Mouse (Mus musculus) kidney, adult 2 months (tissue): ENCODE measurements around the gene Gm14085. TPM values are rescaled to one million over a fixed set of nuclear protein-coding genes. Genes with fewer than 3 reads are reported as not detected.
A peak's percentile ranks its signal among the peaks of the same experiment; 100 is the strongest.

Experiments used
- DNase-seq: peaks from one replicate; pipeline ENCODE4 v3.0.0; 2021
- H3K27ac ChIP-seq: fragments of 200-500 bp; 2 replicates; pipeline ENCODE4 v1.5.1; 2012; ENCODE audit warnings: low read depth, low read length, control low read depth, inconsistent platforms; ENCODE audit not compliant: insufficient read depth
- H3K27me3 ChIP-seq: fragments of 200-500 bp; replicated peaks from 2 replicates; pipeline ENCODE4 v1.6.1; 2012; ENCODE audit warnings: mild to moderate bottlenecking, moderate library complexity, low read length, inconsistent platforms; ENCODE audit not compliant: control insufficient read depth, insufficient read depth
- H3K36me3 ChIP-seq: fragments of 200-500 bp; 2 replicates; pipeline ENCODE4 v1.6.1; 2012; ENCODE audit warnings: mild to moderate bottlenecking, moderate library complexity, low read length, inconsistent platforms; ENCODE audit not compliant: control insufficient read depth, insufficient read depth
- H3K4me1 ChIP-seq: fragments of 200-500 bp; 2 replicates; pipeline ENCODE4 v1.6.1; 2011; ENCODE audit warnings: low read length; ENCODE audit not compliant: control insufficient read depth, insufficient read depth
- H3K4me3 ChIP-seq: fragments of 200-500 bp; 2 replicates; pipeline ENCODE4 v1.5.1; 2011; ENCODE audit warnings: mild to moderate bottlenecking, low read depth, low read length, control low read depth; ENCODE audit not compliant: insufficient read depth
- CTCF ChIP-seq: fragments of 200-500 bp; conservative IDR thresholded peaks from 2 replicates; pipeline ENCODE4 v1.5.1; 2011; ENCODE audit warnings: low read depth, mild to moderate bottlenecking, control low read depth, low read length, moderate library complexity, mixed read lengths; ENCODE audit not compliant: insufficient read depth, insufficient read length
- POLR2A ChIP-seq: fragments of 200-500 bp; IDR thresholded peaks from one replicate; pipeline ENCODE4 v1.6.1; 2011; ENCODE audit warnings: low read depth, low read length, control low read depth
- WGBS: fragments of 180-500 bp; shearing (Covaris S2); methylation state at CpG from one replicate; pipeline ENCODE4 v1.1.7; 2018; 5-methylcytosine and 5-hydroxymethylcytosine counted together
- polyA plus RNA-seq: library from polyadenylated mRNA; depleted of rRNA; stranded (reverse); fragments of >200 nt; gene quantifications from 2 replicates; pipeline ENCODE4 v1.2.3, GENCODE M21; 2012

Gene Gm14085
- polyA plus RNA-seq, 1 experiment, result 0.20 TPM

DNA sequence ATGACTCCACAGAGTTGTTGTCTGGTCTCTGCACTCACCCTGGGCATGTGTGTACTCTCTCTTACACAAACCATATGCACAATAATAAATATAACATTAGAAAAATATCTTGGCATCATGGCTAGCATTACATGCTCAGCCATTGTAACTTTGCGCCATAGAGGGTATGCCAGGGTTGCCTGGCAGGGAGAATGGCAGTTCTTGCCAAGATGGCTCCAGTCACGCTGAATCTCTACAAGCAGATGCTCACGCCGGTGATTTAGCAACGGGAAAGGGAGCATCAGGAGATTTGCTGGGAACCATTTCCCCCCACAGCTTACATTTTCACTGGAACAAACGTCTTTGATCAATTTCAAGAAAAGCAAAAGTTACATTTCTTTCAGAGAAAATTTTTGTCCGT lies 46.5 kb downstream of the Gm14085 start:
- 88% methylated on average over 7 of the region's 7 CpGs for WGBS
- TF ChIP-seq POLR2A (no peak), CTCF (no peak)
- Histone ChIP-seq H3K27ac (no peak overlapping the region), H3K4me3 (no peak overlapping the region), H3K27me3 (no peaks in the 10 kb centered on the region), H3K4me1 (no peaks in the 10 kb centered on the region), H3K36me3 (no peaks in the 10 kb centered on the region)
- DNase-seq, result no peak

DNA sequence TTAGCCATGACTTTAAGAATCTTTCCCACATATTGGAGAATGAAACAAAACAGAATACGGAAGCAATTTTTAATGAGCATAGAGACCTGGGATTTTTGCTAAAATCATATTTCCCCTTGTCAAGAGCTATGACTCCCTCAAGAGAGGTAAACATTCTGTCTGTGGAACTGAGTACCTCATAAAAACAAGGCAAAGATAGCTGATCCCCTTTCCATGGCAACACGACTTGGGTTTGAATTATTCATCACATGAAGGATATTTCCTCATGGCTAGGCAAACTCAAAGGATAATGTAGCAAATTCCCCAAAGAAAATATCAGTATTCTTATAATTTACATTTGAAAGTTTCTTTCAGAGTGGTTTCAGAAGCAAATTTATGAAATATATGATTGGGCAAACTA lies 47.0 kb downstream of the Gm14085 start:
- Histone ChIP-seq H3K27me3 (no peaks in the 10 kb centered on the region), H3K4me1 (no peaks in the 10 kb centered on the region), H3K4me3 (no peak overlapping the region), H3K36me3 (no peaks in the 10 kb centered on the region), H3K27ac (no peak overlapping the region)
- 76% methylated on average over 2 of the region's 2 CpGs for WGBS
- DNase-seq, result no peak
- TF ChIP-seq POLR2A (no peak), CTCF (no peak)

DNA sequence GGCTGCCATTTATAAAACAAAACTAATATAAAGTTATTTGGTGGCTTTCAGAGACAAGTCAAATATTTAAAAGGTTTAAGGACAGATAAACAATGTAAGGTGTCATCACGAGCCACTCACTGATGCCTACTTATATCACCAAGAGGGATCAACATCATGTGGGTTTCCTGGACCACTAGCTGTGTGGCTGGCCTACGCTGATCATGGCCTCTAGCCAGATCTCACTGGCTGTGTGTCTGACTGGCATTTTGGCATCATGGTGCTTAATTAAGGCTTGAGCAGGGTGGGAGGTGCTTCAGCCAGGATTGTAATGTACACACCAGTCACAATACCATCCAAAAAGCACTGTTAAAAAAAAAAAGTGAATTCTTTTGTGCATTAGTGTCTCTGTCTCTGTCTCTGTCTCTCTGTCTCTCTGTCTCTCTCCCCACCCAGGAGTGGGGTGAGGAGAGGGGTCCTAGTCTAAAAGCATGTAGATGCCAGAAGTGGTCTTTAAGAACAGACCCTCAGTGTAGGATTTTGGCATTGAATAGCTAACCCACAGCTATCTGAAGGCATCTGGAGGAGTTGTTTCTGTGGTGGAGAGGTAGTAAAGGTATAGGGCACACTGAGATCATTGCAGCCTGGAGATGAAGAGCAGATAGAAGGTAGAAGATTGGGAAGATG lies 47.5 kb downstream of the Gm14085 start:
- Histone ChIP-seq H3K4me3 (no peak overlapping the region), H3K27me3 (no peaks in the 10 kb centered on the region), H3K27ac (no peak overlapping the region), H3K4me1 (no peaks in the 10 kb centered on the region), H3K36me3 (no peaks in the 10 kb centered on the region)
- no peak for DNase-seq
- TF ChIP-seq POLR2A, result no peak
- no peak for TF ChIP-seq CTCF
- 76% methylated on average over 2 of the region's 2 CpGs for WGBS

DNA sequence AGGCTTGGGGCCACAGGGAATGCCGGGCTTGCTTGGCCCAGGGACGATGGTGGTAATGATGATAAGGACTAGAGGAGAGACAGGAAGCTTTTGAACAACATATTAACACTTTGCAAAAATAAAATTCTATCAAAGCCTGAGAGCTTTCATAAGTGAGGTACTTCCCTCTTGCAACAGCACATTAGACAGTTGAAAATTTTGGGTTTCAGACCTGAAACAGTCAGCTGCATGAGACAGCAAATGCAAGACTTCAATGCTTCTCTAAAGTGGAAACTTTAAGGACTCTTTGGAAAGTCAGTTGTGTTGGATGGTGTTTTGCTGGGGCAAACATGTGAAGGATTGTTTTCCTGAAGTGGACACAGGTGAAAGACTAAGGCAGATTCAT lies 48.1 kb downstream of the Gm14085 start:
- WGBS, result 88% methylated on average over 2 of the region's 2 CpGs
- no peaks in the 10 kb centered on the region for H3K4me1 ChIP-seq
- H3K36me3 ChIP-seq, result no peaks in the 10 kb centered on the region
- no peak overlapping the region for H3K27ac ChIP-seq
- H3K27me3 ChIP-seq, result no peaks in the 10 kb centered on the region
- DNase-seq, result no peak
- H3K4me3 ChIP-seq, result no peak overlapping the region
- no peak for TF ChIP-seq CTCF
- no peak for TF ChIP-seq POLR2A

DNA sequence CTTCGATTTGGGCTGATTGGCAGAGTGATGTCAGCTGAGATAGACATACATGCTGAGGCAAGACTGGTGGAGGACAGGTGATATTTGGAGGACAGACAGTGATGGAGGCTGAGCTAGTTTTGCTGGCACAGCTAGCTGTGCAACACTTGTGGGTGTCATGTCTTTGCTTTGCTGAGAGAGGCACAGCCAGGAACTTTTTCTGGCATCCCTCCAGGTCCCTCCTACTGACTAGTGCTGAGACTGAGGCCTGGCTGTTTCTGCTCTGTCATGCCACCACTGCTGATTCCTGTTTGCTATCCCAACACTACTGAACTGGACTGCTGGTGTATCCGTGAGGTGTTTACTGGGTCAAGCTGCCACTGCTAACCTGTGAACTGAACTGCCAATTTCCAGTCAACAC lies 48.6 kb downstream of the Gm14085 start:
- DNase-seq, result peak; percentile 29
- TF ChIP-seq CTCF (no peak), POLR2A (no peak)
- H3K27me3 ChIP-seq, result no peaks in the 10 kb centered on the region
- 71% methylated on average over 2 of the region's 2 CpGs for WGBS
- no peak overlapping the region for H3K27ac ChIP-seq
- no peaks in the 10 kb centered on the region for H3K36me3 ChIP-seq
- H3K4me1 ChIP-seq, result no peaks in the 10 kb centered on the region
- H3K4me3 ChIP-seq, result no peak overlapping the region

DNA sequence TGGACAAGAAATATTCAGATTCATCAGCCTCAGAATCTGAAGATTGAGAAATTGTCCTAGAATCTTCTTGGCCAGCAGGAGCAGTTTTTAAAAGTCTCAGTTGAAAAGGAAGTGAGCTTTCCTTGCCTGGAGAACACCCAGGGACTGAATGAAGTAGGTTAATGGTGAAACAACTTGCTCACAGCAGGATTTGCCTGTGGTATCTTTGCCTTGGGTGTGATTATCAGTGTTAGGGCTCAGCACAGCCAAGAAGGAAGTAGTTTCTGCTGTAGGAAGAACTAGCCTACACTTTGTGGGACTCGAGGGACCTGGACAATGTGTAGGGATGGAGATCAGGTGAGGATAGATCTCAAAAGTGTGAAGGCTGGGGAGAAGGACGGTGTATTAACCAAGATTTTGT lies 49.9 kb downstream of the Gm14085 start:
- WGBS, result 75% methylated on average over 2 of the region's 2 CpGs

DNA sequence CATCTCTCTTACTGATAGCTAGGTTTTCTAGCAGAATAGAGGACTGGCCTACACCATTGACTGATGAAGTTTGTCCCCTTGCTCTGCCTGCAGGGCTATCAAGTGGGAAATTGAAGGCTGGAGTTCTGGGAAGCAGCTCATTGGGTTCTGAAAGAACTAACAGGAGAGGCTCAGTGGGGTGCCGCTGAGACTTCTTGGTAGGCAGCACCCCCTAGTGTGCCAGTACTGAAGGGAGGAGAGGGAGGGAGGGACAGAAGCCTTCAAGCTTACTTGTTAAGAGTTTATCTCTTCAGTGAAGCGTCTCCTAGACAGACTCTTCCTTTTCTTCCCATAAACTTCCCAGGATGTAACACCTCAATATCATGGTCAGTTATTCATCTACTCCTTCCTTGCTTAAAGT lies 73.6 kb downstream of the Gm14085 start:
- Histone ChIP-seq H3K4me1 (no peaks in the 10 kb centered on the region), H3K36me3 (no peaks in the 10 kb centered on the region), H3K27ac (no peak overlapping the region), H3K27me3 (no peaks in the 10 kb centered on the region), H3K4me3 (no peak overlapping the region)
- 34% methylated on average over 2 of the region's 2 CpGs for WGBS
- TF ChIP-seq CTCF (peak; percentile 75), POLR2A (no peak)
- peak; percentile 44 for DNase-seq

More for the DNA sequence above, 49.9 kb downstream of the Gm14085 start:
- no peak for TF ChIP-seq CTCF
- no peak for TF ChIP-seq POLR2A
- Histone ChIP-seq H3K27me3 (no peaks in the 10 kb centered on the region), H3K4me3 (no peak overlapping the region), H3K36me3 (no peaks in the 10 kb centered on the region), H3K4me1 (no peaks in the 10 kb centered on the region), H3K27ac (no peak overlapping the region)
- no peak for DNase-seq

DNA sequence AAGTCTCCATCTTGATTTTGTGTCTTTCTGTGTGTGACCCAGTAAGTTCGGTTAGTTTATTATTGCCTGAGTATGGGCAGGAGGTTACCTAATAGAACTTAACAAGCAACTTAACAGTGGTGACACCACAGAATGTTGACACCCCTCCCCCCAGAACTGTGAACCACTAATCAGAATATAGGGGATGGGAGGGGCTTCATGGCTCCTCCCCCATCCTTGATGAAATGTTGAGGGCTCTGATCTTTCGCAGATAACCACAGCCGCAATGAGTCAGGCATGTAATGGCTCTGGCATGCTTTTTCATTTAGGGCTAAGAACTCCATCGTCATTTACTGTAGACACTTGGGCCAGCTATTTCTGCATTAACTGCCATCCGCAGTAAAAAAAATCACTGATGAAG lies 76.5 kb downstream of the Gm14085 start:
- no peak overlapping the region for H3K27ac ChIP-seq
- TF ChIP-seq POLR2A, result no peak
- no peak for TF ChIP-seq CTCF
- 91% methylated on average over 5 of the region's 5 CpGs for WGBS
- no peak for DNase-seq
- H3K4me3 ChIP-seq, result no peak overlapping the region
- no peaks in the 10 kb centered on the region for H3K4me1 ChIP-seq
- no peaks in the 10 kb centered on the region for H3K27me3 ChIP-seq
- H3K36me3 ChIP-seq, result no peaks in the 10 kb centered on the region
